Mouse (Mus musculus) forebrain, embryonic 16.5 days (tissue): Measurements from ENCODE around the gene March1. TPM values are rescaled to one million over a fixed set of nuclear protein-coding genes. Genes with fewer than 3 reads are reported as not detected.

Experiments
- ATAC-seq: fragments of 200-750 bp; cut with Nextera tagmentation; 2 replicates; pipeline ENCODE4 v1.8.0; 2017; ENCODE audit warnings: mild to moderate bottlenecking, moderate library complexity
- H3K27ac ChIP-seq: fragments of 300-500 bp; sonication (generic); 2 replicates; pipeline ENCODE4 v1.5.1; 2014; ENCODE audit warnings: low read length, control low read depth
- H3K27me3 ChIP-seq: fragments of 300-500 bp; sonication (generic); replicated peaks from 2 replicates; pipeline ENCODE4 v1.6.1; 2014; ENCODE audit warnings: low read length; ENCODE audit not compliant: control insufficient read depth, insufficient read depth
- H3K36me3 ChIP-seq: fragments of 300-500 bp; sonication (generic); 2 replicates; pipeline ENCODE4 v1.6.1; 2014; ENCODE audit not compliant: control insufficient read depth, insufficient read depth
- H3K4me1 ChIP-seq: fragments of 300-500 bp; sonication (generic); replicated peaks from 2 replicates; pipeline ENCODE4 v1.6.1; 2014; ENCODE audit warnings: low read length; ENCODE audit not compliant: control insufficient read depth, insufficient read depth
- H3K4me2 ChIP-seq: fragments of 300-500 bp; sonication (generic); 2 replicates; pipeline ENCODE4 v1.6.1; 2014; ENCODE audit warnings: mild to moderate bottlenecking, low read length, control low read depth
- H3K4me3 ChIP-seq: fragments of 300-500 bp; sonication (generic); replicated peaks from 2 replicates; pipeline ENCODE4 v1.5.1; 2014; ENCODE audit warnings: mild to moderate bottlenecking, low read length, control low read depth
- H3K9ac ChIP-seq: fragments of 300-500 bp; sonication (generic); replicated peaks from 2 replicates; pipeline ENCODE4 v1.6.1; 2014; ENCODE audit warnings: low read depth, low read length, control low read depth
- H3K9me3 ChIP-seq: fragments of 300-500 bp; sonication (generic); 2 replicates; pipeline ENCODE4 v1.6.1; 2016; ENCODE audit warnings: low read length; ENCODE audit not compliant: control insufficient read depth
- WGBS: fragments of 180-500 bp; shearing (Covaris S2); extraction: QIAGEN DNeasy Blood & Tissue Kit; methylation state at CpG from one replicate; pipeline ENCODE4 v1.1.7; 2014; 5-methylcytosine and 5-hydroxymethylcytosine counted together
- polyA plus RNA-seq: library from polyadenylated mRNA; unstranded; fragments of >200 nt; fragmentation: Nextera tagmentation; extraction: Ambion mirVana; gene quantifications from 2 replicates; pipeline ENCODE4 v1.2.1, GENCODE M21; 2015

March1 gene
- polyA plus RNA-seq, 1 experiment from 2014 or later: 38.1 TPM

GRCm38 (mm10) chr8:65661885-65662284 is 44.2 kb downstream of the March1 start:
- Histone ChIP-seq H3K27ac (no peak overlapping the region), H3K9ac (no peak overlapping the region), H3K36me3 (no peaks in the 10 kb centered on the region), H3K9me3 (no peaks in the 10 kb centered on the region), H3K4me1 (no peaks in the 10 kb centered on the region), H3K4me3 (no peak overlapping the region), H3K27me3 (no peaks in the 10 kb centered on the region), H3K4me2 (no peak overlapping the region)
- 77% methylated on average over 2 of the region's 2 CpGs for WGBS
- no peak for ATAC-seq

GRCm38 (mm10) chr8:65665786-65666185 is 48.1 kb downstream of the March1 start:
- Histone ChIP-seq H3K4me3 (no peak overlapping the region), H3K9me3 (no peaks in the 10 kb centered on the region), H3K4me1 (no peaks in the 10 kb centered on the region), H3K9ac (no peak overlapping the region), H3K36me3 (no peaks in the 10 kb centered on the region), H3K27me3 (no peaks in the 10 kb centered on the region), H3K4me2 (no peak overlapping the region), H3K27ac (no peak overlapping the region)
- no peak for ATAC-seq
- 91% methylated on average over 2 of the region's 2 CpGs for WGBS

- Histone ChIP-seq H3K27me3 (no peaks in the 10 kb centered on the region), H3K4me1 (no peaks in the 10 kb centered on the region), H3K4me2 (no peak overlapping the region), H3K4me3 (no peak overlapping the region), H3K9ac (no peak overlapping the region), H3K36me3 (no peaks in the 10 kb centered on the region), H3K9me3 (no peaks in the 10 kb centered on the region), H3K27ac (no peak overlapping the region)
- no peak for ATAC-seq
These were observed 125.4 kb downstream of the March1 start for GRCm38 (mm10) chr8:65743066-65743465.

GRCm38 (mm10) chr8:65775815-65776214 is 158.1 kb downstream of the March1 start:
- no peaks in the 10 kb centered on the region for H3K36me3 ChIP-seq
- WGBS: 39% methylated on average over 2 of the region's 2 CpGs
- H3K9ac ChIP-seq: no peak overlapping the region
- H3K4me3 ChIP-seq: no peak overlapping the region
- H3K4me1 ChIP-seq: no peaks in the 10 kb centered on the region
- no peak overlapping the region for H3K4me2 ChIP-seq
- no peak overlapping the region for H3K27ac ChIP-seq
- no peaks in the 10 kb centered on the region for H3K9me3 ChIP-seq
- ATAC-seq: peak; percentile 43; the same call in 1 of the 2 replicates
- H3K27me3 ChIP-seq: no peaks in the 10 kb centered on the region

GRCm38 (mm10) chr8:65781156-65781555 is 163.5 kb downstream of the March1 start:
- H3K27ac ChIP-seq: no peak overlapping the region
- no peak for ATAC-seq
- WGBS: 71% methylated on average over 5 of the region's 5 CpGs
- H3K9me3 ChIP-seq: no peaks in the 10 kb centered on the region
- no peak overlapping the region for H3K4me3 ChIP-seq
- no peak overlapping the region for H3K9ac ChIP-seq
- no peaks in the 10 kb centered on the region for H3K4me1 ChIP-seq
- H3K36me3 ChIP-seq: no peaks in the 10 kb centered on the region
- no peak overlapping the region for H3K4me2 ChIP-seq
- no peaks in the 10 kb centered on the region for H3K27me3 ChIP-seq

- ATAC-seq: no peak
- WGBS: 85% methylated on average over 2 of the region's 2 CpGs
- H3K9me3 ChIP-seq: no peaks in the 10 kb centered on the region
- H3K4me3 ChIP-seq: no peak overlapping the region
- H3K27me3 ChIP-seq: no peaks in the 10 kb centered on the region
- H3K27ac ChIP-seq: no peak overlapping the region
- H3K4me1 ChIP-seq: no peaks in the 10 kb centered on the region
- H3K9ac ChIP-seq: no peak overlapping the region
- no peaks in the 10 kb centered on the region for H3K36me3 ChIP-seq
- H3K4me2 ChIP-seq: no peak overlapping the region
These were observed 195.3 kb downstream of the March1 start for GRCm38 (mm10) chr8:65812971-65813370.

- Histone ChIP-seq H3K4me2 (no peak overlapping the region), H3K9ac (no peak overlapping the region), H3K4me3 (no peak overlapping the region), H3K9me3 (0 out of 2 replicates have a peak, but pooled peaks cover 3% of the 10 kb centered on the region), H3K27me3 (no peaks in the 10 kb centered on the region), H3K4me1 (peaks cover 6% of the 10 kb centered on the region; the same call in 1 of the 2 replicates), H3K27ac (peak overlapping the region; percentile 34), H3K36me3 (no peaks in the 10 kb centered on the region)
- ATAC-seq: peak; percentile 99
- WGBS: 31% methylated on average over 3 of the region's 3 CpGs
These were observed 304.8 kb downstream of the March1 start for GRCm38 (mm10) chr8:65922294-65923019.

- Histone ChIP-seq H3K4me3 (no peak overlapping the region), H3K4me1 (no peaks in the 10 kb centered on the region), H3K9ac (no peak overlapping the region), H3K9me3 (no peaks in the 10 kb centered on the region), H3K27me3 (no peaks in the 10 kb centered on the region), H3K36me3 (no peaks in the 10 kb centered on the region), H3K4me2 (no peak overlapping the region), H3K27ac (no peak overlapping the region)
- 3% methylated on average over 5 of the region's 5 CpGs for WGBS
- ATAC-seq: no peak
These were observed 339.2 kb downstream of the March1 start for GRCm38 (mm10) chr8:65956948-65957347.

GRCm38 (mm10) chr8:65957492-65957891 is 339.8 kb downstream of the March1 start:
- Histone ChIP-seq H3K27ac (no peak overlapping the region), H3K9ac (no peak overlapping the region), H3K4me3 (no peak overlapping the region), H3K9me3 (no peaks in the 10 kb centered on the region), H3K36me3 (no peaks in the 10 kb centered on the region), H3K4me2 (no peak overlapping the region), H3K4me1 (no peaks in the 10 kb centered on the region), H3K27me3 (no peaks in the 10 kb centered on the region)
- no peak for ATAC-seq
